Mouse (Mus musculus) cerebellum, adult 2 months (tissue): ENCODE measurements at regions not wholly inside any gene's neighbourhood (a gene's known extent, or its start where the extent isn't known, plus 50 kb on each side); places are given as distances from the start of the nearest gene placed in this dataset.

ENCODE experiments used
- DNase-seq, 2 experiments: peaks; one replicate each; pipeline ENCODE4 v3.0.0; 2021
- H3K27ac ChIP-seq: fragments of 200-500 bp; 2 replicates; pipeline ENCODE4 v1.5.1; 2012; ENCODE audit warnings: low read length, control low read depth, inconsistent platforms; ENCODE audit not compliant: insufficient read depth
- H3K27me3 ChIP-seq: fragments of 200-500 bp; 2 replicates; pipeline ENCODE4 v1.6.1; 2012; ENCODE audit warnings: inconsistent platforms, mild to moderate bottlenecking, low read length, moderate library complexity; ENCODE audit not compliant: control insufficient read depth, insufficient read depth
- H3K4me1 ChIP-seq: fragments of 200-500 bp; 2 replicates; pipeline ENCODE4 v1.6.1; 2011; ENCODE audit warnings: low read length; ENCODE audit not compliant: control insufficient read depth, insufficient read depth
- H3K4me3 ChIP-seq: fragments of 200-500 bp; replicated peaks from 2 replicates; pipeline ENCODE3; 2011; ENCODE audit warnings: mild to moderate bottlenecking, low read depth, low read length, control low read depth; ENCODE audit not compliant: insufficient read depth
- CTCF ChIP-seq: fragments of 200-500 bp; IDR thresholded peaks from 2 replicates; pipeline ENCODE4 v1.5.1; 2011; ENCODE audit warnings: low read depth, mild to moderate bottlenecking, control low read depth, low read length, moderate library complexity, borderline replicate concordance; ENCODE audit not compliant: insufficient read depth
- POLR2A ChIP-seq: fragments of 200-500 bp; IDR thresholded peaks from 2 replicates; pipeline ENCODE4 v1.6.1; 2011; ENCODE audit warnings: low read length, control low read depth, borderline replicate concordance; ENCODE audit not compliant: insufficient read depth
- WGBS: fragments of 180-500 bp; shearing (Covaris S2); methylation state at CpG from one replicate; pipeline ENCODE4 v1.1.7; 2018; 5-methylcytosine and 5-hydroxymethylcytosine counted together

GRCm38 (mm10) chr8:107726716-107727115, 138.5 kb upstream of the Psmd7 start:
- no peaks in the 10 kb centered on the region for H3K4me1 ChIP-seq
- H3K4me3 ChIP-seq, result no peak overlapping the region
- TF ChIP-seq POLR2A, result no peak
- no peak for TF ChIP-seq CTCF
- WGBS, result 84% methylated on average over 1 of the region's 1 CpGs
- no peak for DNase-seq
- no peaks in the 10 kb centered on the region for H3K27me3 ChIP-seq
- H3K27ac ChIP-seq, result no peak overlapping the region

GRCm38 (mm10) chr8:107727276-107727675, 139.0 kb upstream of the Psmd7 start:
- no peak for DNase-seq
- H3K4me3 ChIP-seq, result no peak overlapping the region
- 90% methylated on average over 6 of the region's 6 CpGs for WGBS
- TF ChIP-seq CTCF (no peak), POLR2A (no peak)
- H3K27ac ChIP-seq, result no peak overlapping the region
- H3K27me3 ChIP-seq, result no peaks in the 10 kb centered on the region
- H3K4me1 ChIP-seq, result no peaks in the 10 kb centered on the region

GRCm38 (mm10) chr8:107739091-107739490, 150.8 kb upstream of the Psmd7 start:
- 58% methylated on average over 9 of the region's 9 CpGs for WGBS
- Histone ChIP-seq H3K4me1 (no peaks in the 10 kb centered on the region), H3K27me3 (no peaks in the 10 kb centered on the region), H3K27ac (no peak overlapping the region), H3K4me3 (no peak overlapping the region)
- no peak for DNase-seq
- TF ChIP-seq POLR2A (no peak), CTCF (no peak)

- TF ChIP-seq POLR2A (no peak), CTCF (no peak)
- DNase-seq, result no peak
- H3K4me1 ChIP-seq, result no peaks in the 10 kb centered on the region
- no peaks in the 10 kb centered on the region; the same call in 1 of the 2 replicates for H3K27me3 ChIP-seq
- H3K4me3 ChIP-seq, result no peak overlapping the region
- WGBS, result 80% methylated on average over 7 of the region's 7 CpGs
- H3K27ac ChIP-seq, result no peak overlapping the region
Observed at GRCm38 (mm10) chr8:107757083-107757482, 168.8 kb upstream of the Psmd7 start.

- Histone ChIP-seq H3K4me3 (no peak overlapping the region), H3K27me3 (no peaks in the 10 kb centered on the region; the same call in 1 of the 2 replicates), H3K27ac (no peak overlapping the region), H3K4me1 (no peaks in the 10 kb centered on the region)
- TF ChIP-seq CTCF (no peak), POLR2A (no peak)
- WGBS, result 80% methylated on average over 1 of the region's 1 CpGs
- no peak for DNase-seq
Observed at GRCm38 (mm10) chr8:107758637-107759036, 170.4 kb upstream of the Psmd7 start.

- H3K4me3 ChIP-seq, result no peak overlapping the region
- TF ChIP-seq POLR2A (no peak), CTCF (no peak)
- no peak for DNase-seq
- no peaks in the 10 kb centered on the region for H3K4me1 ChIP-seq
- H3K27ac ChIP-seq, result no peak overlapping the region
- no peaks in the 10 kb centered on the region for H3K27me3 ChIP-seq
- WGBS, result 12% methylated on average over 5 of the region's 5 CpGs
Observed at GRCm38 (mm10) chr8:107776906-107777305, 165.5 kb upstream of the Zfhx3 start.

GRCm38 (mm10) chr8:107785771-107786170, 156.7 kb upstream of the Zfhx3 start:
- no peaks in the 10 kb centered on the region for H3K4me1 ChIP-seq
- no peaks in the 10 kb centered on the region for H3K27me3 ChIP-seq
- no peak for TF ChIP-seq CTCF
- no peak for TF ChIP-seq POLR2A
- 77% methylated on average over 5 of the region's 5 CpGs for WGBS
- H3K4me3 ChIP-seq, result no peak overlapping the region
- no peak for DNase-seq
- H3K27ac ChIP-seq, result no peak overlapping the region

GRCm38 (mm10) chr8:107792286-107792685, 150.2 kb upstream of the Zfhx3 start:
- Histone ChIP-seq H3K4me3 (no peak overlapping the region), H3K27me3 (no peaks in the 10 kb centered on the region), H3K4me1 (no peaks in the 10 kb centered on the region), H3K27ac (no peak overlapping the region)
- WGBS, result 87% methylated on average over 3 of the region's 3 CpGs
- no peak for DNase-seq
- TF ChIP-seq POLR2A (no peak), CTCF (no peak)

GRCm38 (mm10) chr8:107814931-107815330, 127.5 kb upstream of the Zfhx3 start:
- no peaks in the 10 kb centered on the region; the same call in 1 of the 2 replicates for H3K27me3 ChIP-seq
- no peaks in the 10 kb centered on the region for H3K4me1 ChIP-seq
- H3K4me3 ChIP-seq, result no peak overlapping the region
- no peak overlapping the region for H3K27ac ChIP-seq
- DNase-seq, result no peak
- 28% methylated on average over 14 of the region's 14 CpGs for WGBS
- no peak for TF ChIP-seq POLR2A
- TF ChIP-seq CTCF, result no peak
